In the genomic region with DNA sequence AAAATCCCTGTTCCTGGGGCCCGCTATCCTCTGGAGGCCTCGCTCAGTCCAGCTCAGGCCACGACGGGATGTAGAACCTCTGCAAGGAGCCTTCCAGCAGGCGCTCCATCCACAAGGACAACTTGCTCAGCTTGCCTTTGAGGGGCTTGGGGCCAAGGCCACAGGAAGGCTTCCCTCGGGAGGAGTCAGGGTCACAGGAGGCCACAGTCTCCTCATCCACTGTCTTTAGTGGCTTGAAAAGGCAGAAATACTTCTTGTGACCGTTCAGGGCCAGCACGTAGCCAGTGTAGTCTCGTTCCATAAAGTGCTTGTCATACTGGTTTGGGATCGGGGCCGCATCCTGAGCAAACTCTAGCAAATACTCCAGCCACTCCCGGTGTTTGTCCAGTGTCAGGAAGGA, we compare ENCODE assay signal across 20 mouse cellular contexts. TPM values are rescaled to one million over a fixed set of nuclear protein-coding genes. Genes with fewer than 3 reads are reported as not detected.
"Had no signal": no experiment of that assay in that cellular context is flagged by ENCODE, and none has a peak within 500 bp of the region (broad histone marks: within the 10 kb centered on the region; RNA-seq: fewer than 3 reads in every experiment).

No protein-coding gene starts in this region.

- H3K27ac ChIP-seq: neural tube, embryonic 12.5 days; neural tube, embryonic 13.5 days; neural tube, embryonic 15.5 days; stomach, embryonic 15.5 days; stomach, postnatal 0 days had no signal

- H3K4me3 ChIP-seq: neural tube, embryonic 12.5 days; neural tube, embryonic 13.5 days; neural tube, embryonic 15.5 days; stomach, embryonic 15.5 days had no signal

- H3K4me1 ChIP-seq: neural tube, embryonic 12.5 days had no signal

- H3K9me3 ChIP-seq: neural tube, embryonic 12.5 days; neural tube, embryonic 13.5 days; neural tube, embryonic 15.5 days; stomach, embryonic 15.5 days had no signal

- H3K27me3 ChIP-seq: neural tube, embryonic 12.5 days; neural tube, embryonic 13.5 days; neural tube, embryonic 15.5 days; stomach, embryonic 15.5 days had no signal

- DNase-seq: retina, postnatal 1 day; right cerebral cortex, adult 18-20 months; right cerebral cortex, postnatal 14 days; right cerebral cortex, postnatal 25 days; right cerebral cortex, postnatal 4 days; spleen, adult 18-20 months; thymus, adult 18-20 months; thymus, adult 2 months; thymus, postnatal 14 days; thymus, postnatal 25 days; thymus, postnatal 36 days; thymus, postnatal 4 days had no signal

- H3K4me2 ChIP-seq: neural tube, embryonic 12.5 days; neural tube, embryonic 13.5 days; neural tube, embryonic 15.5 days; stomach, embryonic 15.5 days had no signal

- H3K9ac ChIP-seq: neural tube, embryonic 12.5 days; neural tube, embryonic 13.5 days; neural tube, embryonic 15.5 days; stomach, embryonic 15.5 days had no signal

RNA-seq across cellular contexts. Expression of a gene that starts 17.0 kb away (rescaled TPM):
- polyA plus RNA-seq: neural tube, embryonic 12.5 days; neural tube, embryonic 13.5 days; neural tube, embryonic 14.5 days; neural tube, embryonic 15.5 days; stomach, embryonic 14.5 days; urinary bladder, adult 2 months had no signal
